Mouse (Mus musculus) intestine, embryonic 16.5 days (tissue): Measurements from ENCODE around the gene Cdk17. TPM values are rescaled to one million over a fixed set of nuclear protein-coding genes. Genes with fewer than 3 reads are reported as not detected.

Experiments used
- ATAC-seq: fragments of 200-750 bp; cut with Nextera tagmentation; 2 replicates; pipeline ENCODE4 v1.8.0; 2017; ENCODE audit warnings: moderate TSS enrichment, moderate library complexity
- H3K27ac ChIP-seq: fragments of 300-500 bp; sonication (generic); 2 replicates; pipeline ENCODE4 v1.5.1; 2014; ENCODE audit warnings: mild to moderate bottlenecking, low read length
- H3K27me3 ChIP-seq: fragments of 300-500 bp; sonication (generic); replicated peaks from 2 replicates; pipeline ENCODE4 v1.6.1; 2014; ENCODE audit warnings: low read length, control low read depth, mixed read lengths; ENCODE audit not compliant: control insufficient read depth, insufficient read depth
- H3K36me3 ChIP-seq: fragments of 300-500 bp; sonication (generic); 2 replicates; pipeline ENCODE4 v1.6.1; 2014; ENCODE audit warnings: low read length, control low read depth; ENCODE audit not compliant: control insufficient read depth, insufficient read depth
- H3K4me1 ChIP-seq: fragments of 300-500 bp; sonication (generic); 2 replicates; pipeline ENCODE4 v1.6.1; 2014; ENCODE audit warnings: low read length, control low read depth, mixed read lengths; ENCODE audit not compliant: control insufficient read depth, insufficient read depth
- H3K4me2 ChIP-seq: fragments of 300-500 bp; sonication (generic); 2 replicates; pipeline ENCODE4 v1.6.1; 2014; ENCODE audit warnings: low read depth, low read length, control low read depth
- H3K4me3 ChIP-seq: fragments of 300-500 bp; sonication (generic); 2 replicates; pipeline ENCODE4 v1.5.1; 2014; ENCODE audit warnings: mild to moderate bottlenecking, low read length
- H3K9ac ChIP-seq: fragments of 300-500 bp; sonication (generic); 2 replicates; pipeline ENCODE4 v1.6.1; 2014; ENCODE audit warnings: low read depth, low read length
- H3K9me3 ChIP-seq: fragments of 300-500 bp; sonication (generic); 2 replicates; pipeline ENCODE4 v1.6.1; 2016; ENCODE audit warnings: low read length, control low read depth; ENCODE audit not compliant: control insufficient read depth
- WGBS: fragments of 180-500 bp; shearing (Covaris S2); extraction: QIAGEN DNeasy Blood & Tissue Kit; methylation state at CpG from one replicate; pipeline ENCODE4 v1.1.7; 2014; 5-methylcytosine and 5-hydroxymethylcytosine counted together
- polyA plus RNA-seq: library from polyadenylated mRNA; unstranded; fragments of >200 nt; fragmentation: Nextera tagmentation; extraction: Ambion mirVana; gene quantifications from 2 replicates; pipeline ENCODE4 v1.2.1, GENCODE M21; 2015

Gene Cdk17
- polyA plus RNA-seq, 1 experiment from 2014 or later, result 8.3 TPM

GRCm38 (mm10) chr10:93179669-93180460 lies 19.2 kb downstream of the Cdk17 start:
- no peaks in the 10 kb centered on the region for H3K9me3 ChIP-seq
- H3K4me3 ChIP-seq, result no peak overlapping the region
- no peak for ATAC-seq
- 83% methylated on average over 11 of the region's 11 CpGs for WGBS
- H3K9ac ChIP-seq, result no peak overlapping the region
- no peak overlapping the region for H3K4me2 ChIP-seq
- 0 out of 2 replicates have a peak, but pooled peaks cover 5% of the 10 kb centered on the region for H3K4me1 ChIP-seq
- H3K36me3 ChIP-seq, result no peaks in the 10 kb centered on the region
- no peak overlapping the region for H3K27ac ChIP-seq
- H3K27me3 ChIP-seq, result no peaks in the 10 kb centered on the region

GRCm38 (mm10) chr10:93184351-93184976 lies 23.8 kb downstream of the Cdk17 start:
- H3K27me3 ChIP-seq, result no peaks in the 10 kb centered on the region
- H3K4me1 ChIP-seq, result peaks cover 7% of the 10 kb centered on the region; the same call in 1 of the 2 replicates
- H3K4me2 ChIP-seq, result no peak overlapping the region
- no peaks in the 10 kb centered on the region for H3K9me3 ChIP-seq
- no peaks in the 10 kb centered on the region for H3K36me3 ChIP-seq
- H3K4me3 ChIP-seq, result no peak overlapping the region
- WGBS, result 79% methylated on average over 8 of the region's 8 CpGs
- no peak for ATAC-seq
- no peak overlapping the region; the same call in 1 of the 2 replicates for H3K27ac ChIP-seq
- H3K9ac ChIP-seq, result no peak overlapping the region

- no peaks in the 10 kb centered on the region for H3K27me3 ChIP-seq
- peaks cover 9% of the 10 kb centered on the region for H3K4me1 ChIP-seq
- H3K9ac ChIP-seq, result no peak overlapping the region
- no peak overlapping the region for H3K4me3 ChIP-seq
- no peaks in the 10 kb centered on the region for H3K36me3 ChIP-seq
- 69% methylated on average over 10 of the region's 10 CpGs for WGBS
- no peak overlapping the region for H3K27ac ChIP-seq
- H3K4me2 ChIP-seq, result no peak overlapping the region
- no peaks in the 10 kb centered on the region for H3K9me3 ChIP-seq
- no peak for ATAC-seq
Observed at GRCm38 (mm10) chr10:93188440-93188999, 27.8 kb downstream of the Cdk17 start.

- Histone ChIP-seq H3K4me2 (no peak overlapping the region), H3K4me1 (peaks cover 15% of the 10 kb centered on the region), H3K4me3 (no peak overlapping the region), H3K27me3 (no peaks in the 10 kb centered on the region), H3K36me3 (no peaks in the 10 kb centered on the region), H3K9ac (no peak overlapping the region), H3K27ac (no peak overlapping the region), H3K9me3 (no peaks in the 10 kb centered on the region)
- WGBS, result 73% methylated on average over 8 of the region's 8 CpGs
- ATAC-seq, result peak; percentile 42; the same call in 1 of the 2 replicates
Observed at GRCm38 (mm10) chr10:93190475-93191262, 30.0 kb downstream of the Cdk17 start.

- Histone ChIP-seq H3K36me3 (no peaks in the 10 kb centered on the region), H3K9ac (no peak overlapping the region), H3K27ac (no peak overlapping the region), H3K9me3 (no peaks in the 10 kb centered on the region), H3K4me1 (peaks cover 6% of the 10 kb centered on the region; the same call in 1 of the 2 replicates), H3K27me3 (no peaks in the 10 kb centered on the region), H3K4me2 (no peak overlapping the region), H3K4me3 (no peak overlapping the region)
- no peak for ATAC-seq
- WGBS, result 92% methylated on average over 6 of the region's 6 CpGs
Observed at GRCm38 (mm10) chr10:93197092-93197491, 36.4 kb downstream of the Cdk17 start.

GRCm38 (mm10) chr10:93198958-93199357 lies 38.3 kb downstream of the Cdk17 start:
- no peak overlapping the region for H3K4me2 ChIP-seq
- no peak overlapping the region for H3K27ac ChIP-seq
- 93% methylated on average over 3 of the region's 3 CpGs for WGBS
- H3K9me3 ChIP-seq, result no peaks in the 10 kb centered on the region
- no peak overlapping the region for H3K9ac ChIP-seq
- no peak overlapping the region for H3K4me3 ChIP-seq
- H3K36me3 ChIP-seq, result no peaks in the 10 kb centered on the region
- H3K4me1 ChIP-seq, result peaks cover 6% of the 10 kb centered on the region; the same call in 1 of the 2 replicates
- no peaks in the 10 kb centered on the region for H3K27me3 ChIP-seq
- no peak for ATAC-seq

- Histone ChIP-seq H3K4me1 (no peaks in the 10 kb centered on the region), H3K36me3 (no peaks in the 10 kb centered on the region), H3K4me2 (no peak overlapping the region), H3K27ac (no peak overlapping the region), H3K4me3 (no peak overlapping the region), H3K9me3 (no peaks in the 10 kb centered on the region), H3K9ac (no peak overlapping the region), H3K27me3 (no peaks in the 10 kb centered on the region)
- no peak for ATAC-seq
- WGBS, result 84% methylated on average over 6 of the region's 6 CpGs
Observed at GRCm38 (mm10) chr10:93201846-93202458, 41.3 kb downstream of the Cdk17 start.

- Histone ChIP-seq H3K4me1 (no peaks in the 10 kb centered on the region), H3K9me3 (no peaks in the 10 kb centered on the region), H3K4me2 (no peak overlapping the region), H3K36me3 (no peaks in the 10 kb centered on the region), H3K27ac (no peak overlapping the region), H3K4me3 (no peak overlapping the region), H3K27me3 (no peaks in the 10 kb centered on the region), H3K9ac (no peak overlapping the region)
- no peak for ATAC-seq
- WGBS, result 81% methylated on average over 4 of the region's 4 CpGs
Observed at GRCm38 (mm10) chr10:93205287-93205956, 44.7 kb downstream of the Cdk17 start.
